Mouse (Mus musculus) hindbrain, embryonic 14.5 days (tissue): ENCODE data around the gene Atp1b2. TPM values are rescaled to one million over a fixed set of nuclear protein-coding genes. Genes with fewer than 3 reads are reported as not detected.

Source experiments
- ATAC-seq: fragments of 200-750 bp; cut with Nextera tagmentation; 2 replicates; pipeline ENCODE4 v1.8.0; 2017; ENCODE audit warnings: moderate number of reproducible peaks, mild to moderate bottlenecking, moderate TSS enrichment, moderate library complexity; ENCODE audit not compliant: low FRiP score
- DNase-seq: peaks from one replicate; pipeline ENCODE4 v3.0.0-alpha.2; 2015; ENCODE audit warnings: low spot score
- H3K27ac ChIP-seq: fragments of 300-500 bp; sonication (generic); 2 replicates; pipeline ENCODE4 v1.5.1; 2014; ENCODE audit warnings: mild to moderate bottlenecking, moderate library complexity
- H3K27me3 ChIP-seq: fragments of 300-500 bp; sonication (generic); 2 replicates; pipeline ENCODE4 v1.6.1; 2014; ENCODE audit warnings: mild to moderate bottlenecking, low read length, mixed read lengths; ENCODE audit not compliant: control insufficient read depth, insufficient read depth
- H3K36me3 ChIP-seq: fragments of 300-500 bp; sonication (generic); replicated peaks from 2 replicates; pipeline ENCODE4 v1.6.1; 2014; ENCODE audit not compliant: control insufficient read depth, insufficient read depth
- H3K4me1 ChIP-seq: fragments of 300-500 bp; sonication (generic); replicated peaks from 2 replicates; pipeline ENCODE4 v1.6.1; 2014; ENCODE audit warnings: antibody characterized with exemption, low read length, mixed read lengths; ENCODE audit not compliant: control insufficient read depth, insufficient read depth
- H3K4me2 ChIP-seq: fragments of 300-500 bp; sonication (generic); replicated peaks from 2 replicates; pipeline ENCODE4 v1.6.1; 2014; ENCODE audit warnings: mild to moderate bottlenecking, moderate library complexity
- H3K4me3 ChIP-seq: fragments of 300-500 bp; sonication (generic); replicated peaks from 2 replicates; pipeline ENCODE4 v1.5.1; 2014; ENCODE audit warnings: mild to moderate bottlenecking, low read length
- H3K9ac ChIP-seq: fragments of 300-500 bp; sonication (generic); 2 replicates; pipeline ENCODE4 v1.6.1; 2014
- H3K9me3 ChIP-seq: fragments of 300-500 bp; sonication (generic); 2 replicates; pipeline ENCODE4 v1.6.1; 2016; ENCODE audit warnings: low read length; ENCODE audit not compliant: control insufficient read depth
- WGBS: fragments of 180-500 bp; shearing (Covaris S2); extraction: QIAGEN DNeasy Blood & Tissue Kit; methylation state at CpG from one replicate; pipeline ENCODE4 v1.1.7; 2014; 5-methylcytosine and 5-hydroxymethylcytosine counted together
- polyA plus RNA-seq: library from polyadenylated mRNA; unstranded; fragments of >200 nt; fragmentation: Nextera tagmentation; extraction: Ambion mirVana; gene quantifications from 2 replicates; pipeline ENCODE4 v1.2.1, GENCODE M21; 2014

The Atp1b2 gene
- polyA plus RNA-seq, 1 experiment from 2014 or later: 72.1 TPM

- peak within 1 kb of the TSS; percentile 65 for H3K4me2 ChIP-seq
- ATAC-seq: peak; percentile 67
- peak; percentile 73 for DNase-seq
- under 1% methylated on average over 58 of the region's 59 CpGs for WGBS
- no peaks in the 10 kb centered on the region for H3K9me3 ChIP-seq
- H3K4me3 ChIP-seq: peak within 1 kb of the TSS; percentile 73
- H3K27me3 ChIP-seq: no peaks in the 10 kb centered on the region
- H3K9ac ChIP-seq: peak within 1 kb of the TSS; percentile 93
- H3K27ac ChIP-seq: peak within 1 kb of the TSS; percentile 82
- peaks cover 49% of the 10 kb centered on the region for H3K4me1 ChIP-seq
- peaks cover 31% of the 10 kb centered on the region for H3K36me3 ChIP-seq
Observed at GRCm38 (mm10) chr11:69559851-69560765, 45.6 kb downstream of the Atp1b2 start, which contains the start of gene Efnb3. Gene Efnb3 (minus strand): TSS chr11:69560205.

DNA sequence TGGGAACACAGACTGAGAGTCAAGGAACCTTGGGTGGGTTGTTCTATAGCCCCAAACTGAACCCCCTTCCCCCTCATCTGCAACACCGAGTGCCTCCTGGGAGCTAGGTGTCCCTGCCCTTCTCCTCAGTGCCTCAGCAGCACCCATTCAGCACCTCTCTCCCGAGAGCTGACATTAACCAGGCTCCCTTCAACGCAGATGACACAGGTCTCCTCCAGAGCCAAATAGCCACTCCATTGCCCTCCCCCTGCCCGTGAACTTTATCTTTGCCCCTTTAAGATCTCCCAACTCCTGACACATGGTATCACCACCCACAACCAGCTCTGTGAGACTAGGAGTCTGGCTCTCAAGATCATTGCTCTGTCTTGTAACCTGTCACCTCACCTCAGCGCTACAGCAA, 46.6 kb downstream of the Atp1b2 start:
- Histone ChIP-seq H3K36me3 (peaks cover 29% of the 10 kb centered on the region), H3K27ac (peak overlapping the region; percentile 82), H3K9ac (peak overlapping the region; percentile 93), H3K4me2 (peak overlapping the region; percentile 65), H3K27me3 (no peaks in the 10 kb centered on the region), H3K4me1 (peaks cover 52% of the 10 kb centered on the region), H3K4me3 (peak overlapping the region; percentile 73), H3K9me3 (no peaks in the 10 kb centered on the region)
- DNase-seq: no peak
- ATAC-seq: no peak
- 7% methylated on average over 5 of the region's 5 CpGs for WGBS

DNA sequence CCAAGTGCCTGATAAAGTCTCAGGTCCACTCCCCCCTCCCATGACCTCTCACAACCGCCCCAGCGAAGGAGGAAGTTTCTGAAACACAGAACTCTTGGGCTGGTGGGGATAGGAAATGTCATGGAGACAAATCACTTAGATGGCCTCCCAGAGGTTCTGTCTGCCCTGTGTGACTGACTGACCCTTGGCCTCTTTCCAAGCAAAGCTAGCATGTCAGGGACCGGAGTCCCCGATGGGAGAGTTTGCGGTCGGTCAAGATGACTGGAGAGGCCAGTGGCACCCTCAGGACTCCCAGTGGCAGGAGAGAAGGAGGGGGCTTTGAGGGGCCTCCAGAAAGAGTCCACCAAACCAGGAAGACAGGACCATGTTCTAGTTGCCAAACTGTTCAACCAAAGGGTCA, 47.0 kb downstream of the Atp1b2 start:
- H3K4me3 ChIP-seq: peak overlapping the region; percentile 73
- H3K27me3 ChIP-seq: no peaks in the 10 kb centered on the region
- H3K9ac ChIP-seq: peak overlapping the region; percentile 93
- DNase-seq (no peak), ATAC-seq (no peak)
- peaks cover 56% of the 10 kb centered on the region for H3K4me1 ChIP-seq
- peak overlapping the region; percentile 82 for H3K27ac ChIP-seq
- H3K36me3 ChIP-seq: peaks cover 25% of the 10 kb centered on the region
- no peaks in the 10 kb centered on the region for H3K9me3 ChIP-seq
- 10% methylated on average over 6 of the region's 6 CpGs for WGBS
- peak overlapping the region; percentile 65 for H3K4me2 ChIP-seq

- H3K4me1 ChIP-seq: peaks cover 68% of the 10 kb centered on the region
- peak overlapping the region; percentile 72 for H3K27ac ChIP-seq
- peak overlapping the region; percentile 73 for H3K4me3 ChIP-seq
- no peak for ATAC-seq
- H3K4me2 ChIP-seq: peak overlapping the region; percentile 65
- H3K36me3 ChIP-seq: peaks cover 13% of the 10 kb centered on the region
- H3K9me3 ChIP-seq: no peaks in the 10 kb centered on the region
- no peaks in the 10 kb centered on the region for H3K27me3 ChIP-seq
- 5% methylated on average over 14 of the region's 14 CpGs for WGBS
- DNase-seq: peak; percentile 81
- peak overlapping the region; percentile 93 for H3K9ac ChIP-seq
Observed at GRCm38 (mm10) chr11:69557381-69557958, 48.3 kb downstream of the Atp1b2 start.

DNA sequence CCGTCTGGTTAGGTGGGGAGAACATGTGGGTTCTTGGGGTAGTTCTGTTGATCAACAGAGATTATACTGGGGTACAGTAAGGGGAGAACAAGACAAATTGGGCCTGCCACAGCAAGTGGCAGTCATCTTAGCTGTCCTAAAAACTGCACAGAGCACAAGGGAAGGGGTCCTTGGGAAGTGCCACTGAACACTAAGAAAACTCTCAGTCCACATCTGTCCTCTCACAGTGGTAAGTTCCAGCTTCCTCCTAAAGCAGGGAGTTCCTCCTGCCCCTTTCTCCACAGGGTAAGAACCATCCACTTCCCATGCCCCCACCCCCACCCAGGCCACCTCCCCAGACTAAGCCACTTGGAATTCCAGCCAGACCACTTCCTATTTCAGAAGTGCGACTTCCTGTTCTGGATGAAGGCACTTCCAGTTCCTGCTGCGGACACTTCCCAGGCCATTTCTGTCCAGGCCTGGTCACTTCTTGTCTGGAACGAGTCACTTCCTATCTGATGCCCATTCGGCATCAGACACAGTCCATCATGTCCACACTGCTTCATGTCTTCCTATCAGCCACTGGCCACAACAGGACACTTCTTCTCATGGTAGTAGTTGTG, 51.1 kb downstream of the Atp1b2 start:
- DNase-seq: no peak
- Histone ChIP-seq H3K4me3 (no peak overlapping the region), H3K4me1 (peaks cover 60% of the 10 kb centered on the region), H3K9ac (no peak overlapping the region), H3K27me3 (no peaks in the 10 kb centered on the region), H3K9me3 (no peaks in the 10 kb centered on the region), H3K36me3 (peaks cover 8% of the 10 kb centered on the region; the same call in 1 of the 2 replicates), H3K4me2 (no peak overlapping the region), H3K27ac (0 out of 2 replicates have a peak overlapping the region, but pooled peaks have one; percentile 94)
- WGBS: 85% methylated on average over 5 of the region's 5 CpGs
- ATAC-seq: no peak

DNA sequence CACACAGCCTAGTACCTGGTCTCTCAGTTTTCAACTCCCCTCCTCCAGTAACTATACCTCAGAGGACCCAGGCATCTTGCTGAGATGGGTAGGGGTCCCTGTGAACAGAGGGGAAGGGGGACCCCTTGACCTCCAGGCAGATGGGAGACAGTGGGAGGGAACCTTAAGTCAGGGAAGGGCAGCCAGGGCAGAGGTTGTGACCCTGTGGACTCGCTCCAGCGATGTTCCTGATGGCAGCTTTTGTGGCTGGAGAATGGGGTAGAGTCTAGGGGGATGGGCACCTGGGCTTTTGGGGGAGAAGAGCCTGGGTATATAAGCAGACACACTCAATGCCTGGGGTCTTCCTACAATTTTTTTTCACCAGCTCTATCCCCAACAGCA, 52.4 kb downstream of the Atp1b2 start:
- no peak for DNase-seq
- peak overlapping the region; percentile 42 for H3K4me2 ChIP-seq
- H3K4me3 ChIP-seq: no peak overlapping the region
- WGBS: 14% methylated on average over 2 of the region's 2 CpGs
- peak overlapping the region; percentile 94 for H3K27ac ChIP-seq
- H3K27me3 ChIP-seq: no peaks in the 10 kb centered on the region
- H3K36me3 ChIP-seq: peaks cover 8% of the 10 kb centered on the region; the same call in 1 of the 2 replicates
- H3K4me1 ChIP-seq: peaks cover 63% of the 10 kb centered on the region
- peak overlapping the region; percentile 44 for H3K9ac ChIP-seq
- H3K9me3 ChIP-seq: no peaks in the 10 kb centered on the region
- peak; percentile 3; the same call in 1 of the 2 replicates for ATAC-seq

GRCm38 (mm10) chr11:69552622-69553340, 53.0 kb downstream of the Atp1b2 start:
- Histone ChIP-seq H3K4me3 (no peak overlapping the region), H3K27ac (peak overlapping the region; percentile 94), H3K9ac (peak overlapping the region; percentile 44), H3K4me2 (peak overlapping the region; percentile 42), H3K9me3 (no peaks in the 10 kb centered on the region), H3K36me3 (peaks cover 8% of the 10 kb centered on the region; the same call in 1 of the 2 replicates), H3K4me1 (peaks cover 63% of the 10 kb centered on the region), H3K27me3 (no peaks in the 10 kb centered on the region)
- DNase-seq (peak; percentile 84), ATAC-seq (peak; percentile 84)
- 5% methylated on average over 14 of the region's 14 CpGs for WGBS

DNA sequence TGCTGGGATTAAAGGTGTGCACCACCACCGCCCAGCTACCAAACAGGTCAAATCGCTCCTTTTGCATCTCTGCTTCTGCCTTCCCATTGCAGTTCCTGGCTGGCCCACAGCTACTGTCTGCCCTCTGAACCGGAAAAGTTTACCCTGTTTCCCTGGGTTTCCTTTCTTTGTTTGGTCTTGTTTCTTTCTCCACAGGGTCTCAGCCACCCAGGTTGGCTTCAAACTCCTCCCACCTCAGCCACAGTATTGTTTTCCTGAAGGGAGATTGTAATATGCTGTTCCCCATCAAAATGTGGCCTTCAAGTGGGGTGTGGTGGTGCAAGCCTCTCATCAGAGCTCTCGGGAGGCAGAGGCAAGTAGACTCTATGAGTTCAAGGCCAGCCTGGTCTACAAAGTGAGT, 54.4 kb downstream of the Atp1b2 start:
- DNase-seq: no peak
- no peak overlapping the region for H3K4me3 ChIP-seq
- no peak overlapping the region for H3K4me2 ChIP-seq
- H3K4me1 ChIP-seq: peaks cover 57% of the 10 kb centered on the region
- WGBS: 46% methylated on average over 4 of the region's 4 CpGs
- H3K27ac ChIP-seq: no peak overlapping the region; the same call in 1 of the 2 replicates
- no peak for ATAC-seq
- no peaks in the 10 kb centered on the region for H3K9me3 ChIP-seq
- peaks cover 8% of the 10 kb centered on the region; the same call in 1 of the 2 replicates for H3K36me3 ChIP-seq
- H3K27me3 ChIP-seq: no peaks in the 10 kb centered on the region
- no peak overlapping the region for H3K9ac ChIP-seq
